Mouse (Mus musculus) erythroblast, embryonic 14.5 days (primary cell): ENCODE results near the gene Prcd.

Experiments used
- GATA1 ChIP-seq: IDR thresholded peaks from 2 replicates; pipeline ENCODE4 v1.6.1; 2012; ENCODE audit warnings: low read length, inconsistent platforms, mixed read lengths
- TAL1 ChIP-seq: IDR thresholded peaks from 3 replicates; pipeline ENCODE4 v1.6.1; 2012; ENCODE audit warnings: low read length, inconsistent platforms, mixed read lengths

- no peak for TF ChIP-seq GATA1
- TF ChIP-seq TAL1, result no peak
Observed at GRCm38 (mm10) chr11:116645446-116646110, 7.8 kb upstream of the Prcd start.
